Mouse (Mus musculus) left cerebral cortex, postnatal 10 days (tissue): Measurements from ENCODE around the gene Bcl2l10. TPM values are rescaled to one million over a fixed set of nuclear protein-coding genes. Genes with fewer than 3 reads are reported as not detected.
A peak's percentile ranks its signal among the peaks of the same experiment; 100 is the strongest.

Experiments
- DNase-seq, 2 experiments: peaks; one replicate each; pipeline ENCODE4 v3.0.0; 2021 to 2022; ENCODE audit warnings: low spot score in 2 of 2, mixed read lengths in 1 of 2; ENCODE audit errors: extremely low spot score in 1 of 2
- intact Hi-C: fragments of 180-260 bp; cut with DNase I; formaldehyde crosslinking; loops from one replicate; pipeline ENCODE4 v1.15.1; 2025
- total RNA-seq, 2 experiments: library from RNA; stranded (reverse); gene quantifications; 2 replicates each; pipeline ENCODE4 v1.2.3; 2021

The Bcl2l10 gene
- total RNA-seq, 2 experiments from 2014 or later, result 0.36 TPM; not detected in 1

- DNase-seq, result no peak
- intact Hi-C loops, result no loop called here
Measured at GRCm38 (mm10) chr9:75383785-75384184, 36.2 kb downstream of the Bcl2l10 start.

GRCm38 (mm10) chr9:75384337-75384962 lies 36.9 kb downstream of the Bcl2l10 start:
- intact Hi-C loops, result no loop called here
- DNase-seq, result no peak

- DNase-seq, result no peak
Measured at GRCm38 (mm10) chr9:75385218-75385974, 37.8 kb downstream of the Bcl2l10 start.

GRCm38 (mm10) chr9:75393251-75393650 lies 45.7 kb downstream of the Bcl2l10 start:
- intact Hi-C loops, result no loop called here
- DNase-seq, result no peak

More at GRCm38 (mm10) chr9:75385218-75385974, 37.8 kb downstream of the Bcl2l10 start:
- intact Hi-C loops, result no loop called here

- no peak for DNase-seq
- intact Hi-C loops, result no loop called here
Measured at GRCm38 (mm10) chr9:75395971-75396370, 48.4 kb downstream of the Bcl2l10 start.

- intact Hi-C loops, result no loop called here
- DNase-seq, result no peak
Measured at GRCm38 (mm10) chr9:75399069-75399468, 51.5 kb downstream of the Bcl2l10 start.

GRCm38 (mm10) chr9:75400639-75401038 lies 53.1 kb downstream of the Bcl2l10 start:
- peak in 1 of 2 experiments; percentile 37 for DNase-seq
- intact Hi-C loops, result no loop called here

Other genes with a start within 250 kb of the Bcl2l10 start
- gene Myo5c, start 115.7 kb upstream of the Bcl2l10 start, total RNA-seq, result 1 to 10 TPM; 1.3 to 1.4 TPM
- gene Gnb5, start 41.5 kb upstream of the Bcl2l10 start, total RNA-seq, result 100 to 1,000 TPM; 115 to 125 TPM
- 10 to 100 TPM; 86.7 to 89.3 TPM for gene Mapk6, start 62.2 kb downstream of the Bcl2l10 start, total RNA-seq
- gene Leo1, start 93.8 kb downstream of the Bcl2l10 start, total RNA-seq, result 10 to 100 TPM; 26.9 to 29.0 TPM
- 10 to 100 TPM; 59.3 to 66.2 TPM for gene Tmod3, start 211.9 kb downstream of the Bcl2l10 start, total RNA-seq